Mouse (Mus musculus): ENCODE measurements around the gene Gm21885.

GRCm38 (mm10) chr11:94282291-94282690, 618 bp downstream of the Gm21885 start:
- TF ChIP-seq POLR2A (IDR thresholded peaks at IDR 0.05; ENCODE audit: extremely low read depth, insufficient read depth, low read length) (no peak), CTCF (IDR thresholded peaks at IDR 0.05; ENCODE audit: extremely low read depth, insufficient read depth, low read length) (no peak)

Data from cortical plate, adult 2 months (tissue).